ENCODE assay signal across 13 mouse cellular contexts in genomic region chr7:101457801-101458200, GRCm38 (mm10). TPM values are rescaled to one million over a fixed set of nuclear protein-coding genes. Genes with fewer than 3 reads are reported as not detected.
A peak's percentile ranks its signal among the peaks of the same experiment; 100 is the strongest.
DNase-seq lines count a peak whose midpoint lies in the region; ATAC-seq and TF ChIP-seq lines count a peak whose summit lies in the region.
"Had no signal": no experiment of that assay in that cellular context is flagged by ENCODE, and none has a peak within 500 bp of the region (broad histone marks: within the 10 kb centered on the region; RNA-seq: fewer than 3 reads in every experiment).

No protein-coding gene starts in this region.

- DNase-seq in gastrocnemius, adult 2 months: no peak
- no peak for DNase-seq in gastrocnemius, postnatal 14 days
- DNase-seq in liver, postnatal 0 days: no peak
- DNase-seq in liver, embryonic 11.5 days (ENCODE audit: low spot score): no peak
- DNase-seq in heart, postnatal 14 days: peak; percentile 45 to 48
- no peak for DNase-seq in testis, postnatal 10 days (ENCODE audit: low spot score)
- no peak for DNase-seq in limb, embryonic 10.5 days (ENCODE audit: low spot score)
- DNase-seq: B cell, adult 2 months had no signal

- H3K4me1 ChIP-seq in liver, postnatal 0 days (ENCODE audit: insufficient read depth): peaks cover 42% of the 10 kb centered on the region
- no peaks in the 10 kb centered on the region; the same call in 1 of the 2 replicates for H3K4me1 ChIP-seq in liver, embryonic 11.5 days (replicated peaks; ENCODE audit: control insufficient read depth, insufficient read depth, low read length)
- peaks cover 13% of the 10 kb centered on the region for H3K4me1 ChIP-seq in stomach, embryonic 16.5 days (ENCODE audit: control insufficient read depth, insufficient read depth, low read length)
- peaks cover 16% of the 10 kb centered on the region for H3K4me1 ChIP-seq in limb, embryonic 10.5 days

- H3K9me3 ChIP-seq in liver, postnatal 0 days (ENCODE audit: low read length): no peaks in the 10 kb centered on the region
- no peaks in the 10 kb centered on the region for H3K9me3 ChIP-seq in liver, embryonic 11.5 days (ENCODE audit: control insufficient read depth, low read length)
- no peaks in the 10 kb centered on the region for H3K9me3 ChIP-seq in stomach, embryonic 16.5 days (replicated peaks; ENCODE audit: control insufficient read depth, low read length)
- H3K9me3 ChIP-seq in limb, embryonic 10.5 days (replicated peaks): no peaks in the 10 kb centered on the region
- H3K9me3 ChIP-seq: limb, embryonic 15.5 days; midbrain, embryonic 12.5 days had no signal

- no peak for TF ChIP-seq CTCF in gastrocnemius, adult 2 months (IDR thresholded peaks at IDR 0.05)
- TF ChIP-seq CTCF in liver, postnatal 0 days (IDR thresholded peaks at IDR 0.05; ENCODE audit: low read depth): no peak

- H3K36me3 ChIP-seq in liver, postnatal 0 days (replicated peaks; ENCODE audit: insufficient read depth, low read length): no peaks in the 10 kb centered on the region
- no peaks in the 10 kb centered on the region for H3K36me3 ChIP-seq in liver, embryonic 11.5 days (ENCODE audit: control insufficient read depth, insufficient read depth, low read length)
- no peaks in the 10 kb centered on the region for H3K36me3 ChIP-seq in stomach, embryonic 16.5 days (ENCODE audit: control insufficient read depth, insufficient read depth, low read length)
- no peaks in the 10 kb centered on the region for H3K36me3 ChIP-seq in limb, embryonic 10.5 days
- H3K36me3 ChIP-seq: limb, embryonic 15.5 days; midbrain, embryonic 12.5 days had no signal

- no peak for ATAC-seq in liver, postnatal 0 days
- ATAC-seq in liver, embryonic 11.5 days (replicated peaks; ENCODE audit: low FRiP score): no peak
- ATAC-seq in stomach, embryonic 16.5 days (ENCODE audit: insufficient read depth, low FRiP score): no peak
- ATAC-seq: forebrain, embryonic 14.5 days had no signal

- H3K27ac ChIP-seq in gastrocnemius, adult 2 months: peak overlapping the region; percentile 85
- peak overlapping the region; percentile 72 for H3K27ac ChIP-seq in liver, postnatal 0 days (ENCODE audit: low read depth)
- H3K27ac ChIP-seq in liver, embryonic 11.5 days (ENCODE audit: low read depth, low read length): no peak overlapping the region
- H3K27ac ChIP-seq in stomach, embryonic 16.5 days (ENCODE audit: low read length): peak overlapping the region; percentile 27; the same call in 1 of the 2 replicates
- no peak overlapping the region for H3K27ac ChIP-seq in limb, embryonic 10.5 days
- H3K27ac ChIP-seq: limb, embryonic 15.5 days; midbrain, embryonic 12.5 days had no signal

- H3K4me3 ChIP-seq in gastrocnemius, adult 2 months: peak overlapping the region; percentile 69
- no peak overlapping the region for H3K4me3 ChIP-seq in liver, postnatal 0 days (ENCODE audit: low read depth, low read length)
- H3K4me3 ChIP-seq in liver, embryonic 11.5 days (ENCODE audit: low read depth, low read length): no peak overlapping the region
- H3K4me3 ChIP-seq in stomach, embryonic 16.5 days (replicated peaks; ENCODE audit: low read length): no peak overlapping the region
- no peak overlapping the region for H3K4me3 ChIP-seq in limb, embryonic 10.5 days
- H3K4me3 ChIP-seq: limb, embryonic 15.5 days; midbrain, embryonic 12.5 days had no signal

- H3K9ac ChIP-seq in liver, postnatal 0 days (replicated peaks): no peak overlapping the region
- no peak overlapping the region for H3K9ac ChIP-seq in liver, embryonic 11.5 days (ENCODE audit: low read depth, low read length)
- H3K9ac ChIP-seq in stomach, embryonic 16.5 days (ENCODE audit: low read length): no peak overlapping the region
- H3K9ac ChIP-seq: limb, embryonic 15.5 days; midbrain, embryonic 12.5 days had no signal

- no peaks in the 10 kb centered on the region for H3K27me3 ChIP-seq in liver, postnatal 0 days (ENCODE audit: insufficient read depth, low read length)
- H3K27me3 ChIP-seq in liver, embryonic 11.5 days (replicated peaks; ENCODE audit: control insufficient read depth, insufficient read depth, low read length): peaks cover 15% of the 10 kb centered on the region
- H3K27me3 ChIP-seq in stomach, embryonic 16.5 days (ENCODE audit: control insufficient read depth, insufficient read depth, low read length): no peaks in the 10 kb centered on the region
- peaks cover 29% of the 10 kb centered on the region for H3K27me3 ChIP-seq in limb, embryonic 10.5 days (ENCODE audit: low read depth, poor library complexity, severe bottlenecking)

- WGBS in liver, postnatal 0 days (ENCODE audit: insufficient replicate concordance): 34% methylated on average over 8 of the region's 8 CpGs
- 49% methylated on average over 8 of the region's 8 CpGs for WGBS in liver, embryonic 11.5 days
- 44% methylated on average over 8 of the region's 8 CpGs for WGBS in stomach, embryonic 16.5 days
- WGBS in limb, embryonic 10.5 days: 77% methylated on average over 8 of the region's 8 CpGs

- no peak for TF ChIP-seq EP300 in liver, postnatal 0 days (IDR thresholded peaks at IDR 0.05; ENCODE audit: low read depth)

- intact Hi-C loops in gastrocnemius, adult 2 months (cut with DNase I): no loop called here
- intact Hi-C loops in gastrocnemius, postnatal 14 days (cut with DNase I; ENCODE audit: low total_unique reads): no loop called here
- intact Hi-C loops in heart, postnatal 14 days (cut with DNase I): no loop called here

- H3K4me2 ChIP-seq in liver, postnatal 0 days (ENCODE audit: low read depth, low read length): peak overlapping the region; percentile 16; the same call in 1 of the 2 replicates
- no peak overlapping the region for H3K4me2 ChIP-seq in liver, embryonic 11.5 days
- H3K4me2 ChIP-seq in stomach, embryonic 16.5 days (ENCODE audit: low read depth, low read length): no peak overlapping the region
- H3K4me2 ChIP-seq: limb, embryonic 15.5 days; midbrain, embryonic 12.5 days had no signal

RNA-seq across cellular contexts. Expression of gene Pde2a, which starts 36.3 kb away (rescaled TPM):
- 10 to 100 TPM; 21.2 to 28.5 TPM for total RNA-seq in gastrocnemius, adult 2 months (2021)
- total RNA-seq in gastrocnemius, postnatal 14 days (2021): 10 to 100 TPM; 35.1 to 37.3 TPM
- polyA plus RNA-seq in liver, postnatal 0 days (2015; fragmentation: Nextera tagmentation; extraction: Ambion mirVana): 14.8 and 15.8 TPM in 2 replicates
- polyA plus RNA-seq in liver, embryonic 11.5 days (2014; fragmentation: Nextera tagmentation; extraction: Ambion mirVana): 14.4 and 15.0 TPM in 2 replicates
- total RNA-seq in heart, postnatal 14 days (2021): 10 to 100 TPM; 72.2 to 78.0 TPM
- polyA plus RNA-seq in stomach, embryonic 16.5 days (2015; fragmentation: Nextera tagmentation; extraction: Ambion mirVana): 16.0 and 19.0 TPM in 2 replicates
- 9.2 and 9.3 TPM in 2 replicates for polyA plus RNA-seq in limb, embryonic 10.5 days (2016; fragmentation: Nextera tagmentation; extraction: Ambion mirVana)

RNA-seq across cellular contexts. Expression of gene Gm45837, which starts 47.1 kb away (rescaled TPM):
- not detected for total RNA-seq in gastrocnemius, adult 2 months (2021)
- 1 to 10 TPM; 2.3 to 6.4 TPM for total RNA-seq in gastrocnemius, postnatal 14 days (2021)
- not detected in 2 replicates for polyA plus RNA-seq in liver, postnatal 0 days (2015; fragmentation: Nextera tagmentation; extraction: Ambion mirVana)
- 2.1 TPM in 1 of 2 replicates, not detected in the other for polyA plus RNA-seq in liver, embryonic 11.5 days (2014; fragmentation: Nextera tagmentation; extraction: Ambion mirVana)
- total RNA-seq in heart, postnatal 14 days (2021): not detected
- 5.4 and 5.7 TPM in 2 replicates for polyA plus RNA-seq in stomach, embryonic 16.5 days (2015; fragmentation: Nextera tagmentation; extraction: Ambion mirVana)
- polyA plus RNA-seq in limb, embryonic 10.5 days (2016; fragmentation: Nextera tagmentation; extraction: Ambion mirVana): 0.06 TPM in 1 of 2 replicates, not detected in the other
- polyA plus RNA-seq: forebrain, embryonic 14.5 days; heart, embryonic 14.5 days; midbrain, embryonic 12.5 days had no signal

Comparison
In these comparisons a context has a peak if more than half of its experiments do, and no peak if none do; other contexts are left out.
1. H3K27ac ChIP-seq: peak in gastrocnemius, adult 2 months (single experiment), liver, postnatal 0 days (single experiment) and stomach, embryonic 16.5 days (single experiment); none in liver, embryonic 11.5 days (single experiment) and limb, embryonic 10.5 days (single experiment).
2. DNase-seq: peak in heart, postnatal 14 days (2 of 2); none in gastrocnemius, adult 2 months (single experiment), gastrocnemius, postnatal 14 days (single experiment), liver, postnatal 0 days (single experiment), liver, embryonic 11.5 days (single experiment), testis, postnatal 10 days (single experiment) and limb, embryonic 10.5 days (single experiment).